Mouse (Mus musculus): ENCODE data around the gene Phldb2. TPM values are rescaled to one million over a fixed set of nuclear protein-coding genes. Genes with fewer than 3 reads are reported as not detected.

Gene Phldb2
- total RNA-seq, 2 experiments from 2014 or later: not detected

DNA sequence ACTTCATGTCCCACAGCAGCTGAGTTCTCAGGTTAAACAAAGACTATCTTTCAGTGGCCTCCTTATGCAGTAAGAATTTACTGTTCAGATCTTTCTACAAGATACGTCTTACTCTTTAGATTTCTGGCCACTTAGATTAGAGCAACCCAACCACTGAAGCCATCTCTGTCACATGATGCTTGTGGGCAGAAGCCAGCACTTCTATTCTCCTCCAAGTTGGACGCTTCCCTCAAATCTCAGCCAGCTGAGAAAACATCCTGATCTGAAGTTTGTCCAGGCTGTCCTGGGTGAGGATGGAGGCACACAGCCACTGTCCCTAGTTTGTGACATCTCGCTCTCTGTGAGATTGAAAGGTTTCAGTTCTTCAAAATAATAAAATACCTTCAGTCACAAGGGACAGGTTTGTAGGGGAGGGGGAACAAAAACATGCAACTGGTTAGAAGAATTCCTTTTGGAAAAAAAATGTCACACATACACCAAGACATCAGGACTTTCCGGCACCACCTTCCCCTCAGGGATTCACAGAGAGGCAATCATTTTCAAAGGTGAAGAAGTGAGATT, 3.1 kb upstream of the Phldb2 start:
- ATAC-seq (replicated peaks; ENCODE audit: low FRiP score, low TSS enrichment, poor library complexity, severe bottlenecking): no peak

DNA sequence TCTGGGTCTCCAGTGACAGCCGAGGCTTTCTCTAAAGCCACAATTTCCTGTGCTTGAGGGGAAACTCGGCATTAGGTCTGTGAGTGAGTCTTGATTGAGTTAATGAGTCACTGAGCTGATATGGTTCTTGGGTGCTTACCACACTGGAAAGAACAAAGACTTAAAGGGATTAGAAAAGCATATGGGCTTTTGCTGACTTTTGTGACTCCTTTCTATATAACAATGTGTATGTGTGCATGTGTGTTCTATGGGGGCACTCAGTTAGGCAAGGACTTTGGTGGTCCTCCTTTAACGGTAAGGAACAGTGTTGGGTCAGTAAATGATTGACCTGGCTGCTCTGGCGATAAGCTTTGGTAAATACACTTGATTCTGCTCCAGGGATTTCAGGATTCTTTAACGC, 897 bp downstream of the Phldb2 start:
- no peak for ATAC-seq (replicated peaks; ENCODE audit: low FRiP score, low TSS enrichment, poor library complexity, severe bottlenecking)

- ATAC-seq (replicated peaks; ENCODE audit: low FRiP score, low TSS enrichment, poor library complexity, severe bottlenecking): no peak
Observed at GRCm38 (mm10) chr16:45952035-45952434, 1.4 kb downstream of the Phldb2 start.

- ATAC-seq (replicated peaks; ENCODE audit: low FRiP score, low TSS enrichment, poor library complexity, severe bottlenecking): no peak
Observed at GRCm38 (mm10) chr16:45946335-45946734, 7.1 kb downstream of the Phldb2 start.

DNA sequence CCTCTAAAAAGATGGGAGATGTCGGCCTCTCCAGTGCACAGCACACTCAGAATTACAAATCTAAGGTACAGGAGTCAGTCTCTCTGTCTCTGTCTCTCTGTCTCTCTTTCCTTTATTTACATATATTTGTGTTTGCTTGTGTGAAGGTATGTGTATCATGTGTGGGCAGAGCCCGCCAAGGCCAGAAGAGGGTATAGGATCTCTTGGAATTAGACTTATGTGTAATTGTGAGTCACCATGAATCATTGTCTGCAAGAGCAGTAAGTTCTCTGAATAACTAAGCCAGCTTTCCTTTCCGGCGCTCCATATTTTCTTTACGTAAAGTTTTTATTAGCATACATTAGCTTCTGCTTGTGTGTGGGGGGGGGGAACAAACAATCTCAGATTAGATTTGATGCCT, 7.7 kb downstream of the Phldb2 start:
- ATAC-seq (replicated peaks; ENCODE audit: low FRiP score, low TSS enrichment, poor library complexity, severe bottlenecking): no peak

GRCm38 (mm10) chr16:45945174-45945631, 8.2 kb downstream of the Phldb2 start:
- ATAC-seq (replicated peaks; ENCODE audit: low FRiP score, low TSS enrichment, poor library complexity, severe bottlenecking): no peak

GRCm38 (mm10) chr16:45942169-45942891, 11.1 kb downstream of the Phldb2 start:
- ATAC-seq (replicated peaks; ENCODE audit: low FRiP score, low TSS enrichment, poor library complexity, severe bottlenecking): no peak

DNA sequence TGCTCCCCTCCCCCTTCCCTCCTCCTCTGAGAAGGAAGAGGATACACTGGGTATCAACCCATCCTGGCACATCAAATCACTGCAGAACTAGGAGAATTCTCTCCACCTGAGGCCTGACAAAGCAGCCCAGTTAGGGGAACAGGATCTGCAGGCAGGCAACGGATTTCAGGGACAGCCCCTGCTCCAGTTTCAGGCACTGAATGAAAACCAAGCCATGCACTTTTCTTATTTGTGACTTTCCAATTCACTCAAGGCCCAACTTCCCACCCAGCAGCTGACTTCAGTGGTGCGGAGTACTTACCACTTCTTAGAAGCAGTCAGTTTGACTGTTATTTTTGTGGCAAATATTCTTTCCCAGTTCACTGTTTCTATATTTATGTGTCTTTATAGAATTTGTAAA, 12.7 kb downstream of the Phldb2 start:
- no peak for ATAC-seq (replicated peaks; ENCODE audit: low FRiP score, low TSS enrichment, poor library complexity, severe bottlenecking)

DNA sequence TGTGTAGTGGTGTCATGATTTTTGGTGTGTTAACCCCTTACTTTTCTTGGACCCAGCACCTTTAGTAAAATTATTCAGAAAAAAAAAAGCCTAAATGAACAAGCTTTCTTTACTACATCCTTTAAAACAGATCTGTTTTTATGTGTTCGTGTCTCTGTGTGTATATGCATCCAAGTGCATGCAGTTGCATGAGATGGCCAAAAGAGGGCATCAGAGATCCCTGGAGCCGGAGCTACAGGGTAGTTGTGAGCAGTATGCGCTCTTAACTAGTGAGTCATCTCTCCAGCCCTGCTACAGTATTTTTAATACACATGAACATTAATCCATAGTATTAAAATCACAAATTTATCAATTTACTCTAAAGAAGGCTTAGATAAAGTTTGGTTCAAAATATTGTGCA, 14.0 kb downstream of the Phldb2 start:
- no peak for ATAC-seq (replicated peaks; ENCODE audit: low FRiP score, low TSS enrichment, poor library complexity, severe bottlenecking)

DNA sequence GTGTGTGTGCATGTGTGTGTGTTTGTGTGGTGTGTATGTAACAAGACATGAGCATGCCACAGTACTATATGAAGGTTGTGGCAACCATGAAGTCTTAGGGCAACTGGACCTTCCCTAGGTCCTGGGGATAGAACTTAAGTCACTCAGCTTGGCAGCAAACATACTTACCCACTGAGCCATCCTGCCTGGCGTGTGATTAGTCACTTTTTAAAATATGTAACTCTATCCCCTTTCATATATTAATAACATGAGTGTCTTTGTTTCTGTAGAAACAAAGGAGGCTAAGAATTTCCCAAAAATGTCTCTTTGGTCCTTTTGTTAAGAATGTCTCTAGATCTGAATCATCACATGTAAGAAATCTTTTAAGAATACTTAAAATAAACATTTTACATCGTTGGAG, 16.0 kb downstream of the Phldb2 start:
- ATAC-seq (replicated peaks; ENCODE audit: low FRiP score, low TSS enrichment, poor library complexity, severe bottlenecking): no peak

- no peak for ATAC-seq (replicated peaks; ENCODE audit: low FRiP score, low TSS enrichment, poor library complexity, severe bottlenecking)
Observed at GRCm38 (mm10) chr16:45936521-45936920, 16.9 kb downstream of the Phldb2 start.

DNA sequence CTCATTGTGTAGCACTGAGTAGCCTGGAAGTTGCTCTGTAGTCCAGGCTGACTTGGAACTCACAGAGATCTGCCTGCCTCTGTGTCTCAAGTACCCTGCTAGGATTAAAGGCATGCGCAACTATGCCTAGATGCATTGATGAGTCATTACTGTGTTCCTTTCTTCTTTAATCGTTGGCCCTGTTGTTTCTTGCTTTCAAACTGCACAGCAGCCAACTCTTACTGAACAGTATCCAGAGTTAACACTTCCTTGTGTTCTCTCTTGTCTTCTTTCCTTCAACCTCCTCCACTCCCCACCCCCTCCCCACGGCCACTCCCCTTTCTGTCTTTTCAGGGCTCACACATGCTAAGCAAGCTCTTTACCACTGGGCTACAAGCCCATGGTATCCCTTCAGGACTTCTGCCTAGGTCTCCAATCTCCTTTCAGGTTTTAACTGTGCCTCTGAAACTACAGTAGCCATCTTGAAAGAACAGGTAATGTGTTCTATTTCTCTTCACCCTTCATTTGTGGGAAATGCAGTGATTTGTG, 17.4 kb downstream of the Phldb2 start:
- no peak for ATAC-seq (replicated peaks; ENCODE audit: low FRiP score, low TSS enrichment, poor library complexity, severe bottlenecking)

- ATAC-seq (replicated peaks; ENCODE audit: low FRiP score, low TSS enrichment, poor library complexity, severe bottlenecking): no peak
Observed at GRCm38 (mm10) chr16:45934721-45935407, 18.5 kb downstream of the Phldb2 start.

GRCm38 (mm10) chr16:45930308-45930707, 23.1 kb downstream of the Phldb2 start:
- ATAC-seq (replicated peaks; ENCODE audit: low FRiP score, low TSS enrichment, poor library complexity, severe bottlenecking): no peak

- ATAC-seq (replicated peaks; ENCODE audit: low FRiP score, low TSS enrichment, poor library complexity, severe bottlenecking): no peak
Observed at GRCm38 (mm10) chr16:45928090-45928489, 25.3 kb downstream of the Phldb2 start.

GRCm38 (mm10) chr16:45927601-45928000, 25.8 kb downstream of the Phldb2 start:
- no peak for ATAC-seq (replicated peaks; ENCODE audit: low FRiP score, low TSS enrichment, poor library complexity, severe bottlenecking)

DNA sequence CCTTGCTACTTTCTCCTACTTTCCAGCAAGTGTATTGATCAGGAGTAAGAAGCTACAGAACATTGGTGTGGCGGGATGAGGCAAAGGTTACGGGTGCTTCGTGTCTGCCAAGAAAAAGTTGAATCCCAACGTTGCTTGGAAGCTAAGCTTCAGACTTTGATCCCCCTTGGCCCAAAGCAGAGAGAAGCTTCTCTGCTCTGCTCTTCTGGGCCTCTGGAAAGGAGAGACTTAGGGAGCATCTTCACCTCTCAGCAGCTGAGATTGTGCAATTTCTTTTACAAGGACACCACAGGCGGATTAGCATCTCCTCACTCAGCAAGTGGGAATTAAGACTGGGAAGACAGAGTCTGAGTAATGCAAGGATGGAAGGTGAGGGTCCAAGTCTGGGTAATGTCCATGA, 26.5 kb downstream of the Phldb2 start:
- ATAC-seq (replicated peaks; ENCODE audit: low FRiP score, low TSS enrichment, poor library complexity, severe bottlenecking): no peak

- no peak for ATAC-seq (replicated peaks; ENCODE audit: low FRiP score, low TSS enrichment, poor library complexity, severe bottlenecking)
Observed at GRCm38 (mm10) chr16:45923731-45924424, 29.5 kb downstream of the Phldb2 start.

GRCm38 (mm10) chr16:45922546-45923229, 30.7 kb downstream of the Phldb2 start:
- ATAC-seq (replicated peaks; ENCODE audit: low FRiP score, low TSS enrichment, poor library complexity, severe bottlenecking): no peak

Measured in megakaryocyte-erythroid progenitor cell, adult 5-6 weeks (primary cell).